Mouse (Mus musculus) frontal cortex, adult 2 months (tissue): ENCODE measurements around the gene Gpatch8. TPM values are rescaled to one million over a fixed set of nuclear protein-coding genes. Genes with fewer than 3 reads are reported as not detected.
A peak's percentile ranks its signal among the peaks of the same experiment; 100 is the strongest.

Source experiments
- DNase-seq, 2 experiments: peaks; one replicate each; pipeline ENCODE4 v3.0.0; 2022; ENCODE audit warnings: low spot score in 1 of 2; ENCODE audit errors: extremely low spot score in 1 of 2
- polyA plus RNA-seq: library from polyadenylated mRNA; depleted of rRNA; stranded (reverse); fragments of >200 nt; gene quantifications from 2 replicates; pipeline ENCODE4 v1.2.3, GENCODE M21; 2012

The Gpatch8 gene
- polyA plus RNA-seq, 1 experiment: 61.7 TPM

- no peak for DNase-seq
These were observed 46.0 kb downstream of the Gpatch8 start for GRCm38 (mm10) chr11:102510226-102510625.

DNA sequence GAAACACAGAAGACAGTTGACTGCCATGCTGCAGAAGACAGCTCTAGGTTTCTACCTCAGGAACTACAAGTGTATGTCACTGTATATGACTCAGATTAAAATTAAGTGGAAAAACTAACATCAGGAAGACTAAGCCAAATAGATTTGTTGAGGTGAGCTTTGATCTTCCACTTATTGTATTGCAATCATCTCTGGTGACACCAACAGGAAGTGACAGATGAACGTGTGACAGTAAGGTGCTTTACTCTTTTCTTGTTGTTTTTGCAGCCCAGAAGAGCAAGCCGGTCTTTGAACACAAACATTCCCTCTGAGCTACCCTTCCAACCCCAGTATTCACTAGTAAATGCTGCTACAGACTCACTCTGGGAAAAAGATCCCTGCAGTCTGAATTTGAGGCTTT is 59.5 kb downstream of the Gpatch8 start:
- DNase-seq: no peak

DNA sequence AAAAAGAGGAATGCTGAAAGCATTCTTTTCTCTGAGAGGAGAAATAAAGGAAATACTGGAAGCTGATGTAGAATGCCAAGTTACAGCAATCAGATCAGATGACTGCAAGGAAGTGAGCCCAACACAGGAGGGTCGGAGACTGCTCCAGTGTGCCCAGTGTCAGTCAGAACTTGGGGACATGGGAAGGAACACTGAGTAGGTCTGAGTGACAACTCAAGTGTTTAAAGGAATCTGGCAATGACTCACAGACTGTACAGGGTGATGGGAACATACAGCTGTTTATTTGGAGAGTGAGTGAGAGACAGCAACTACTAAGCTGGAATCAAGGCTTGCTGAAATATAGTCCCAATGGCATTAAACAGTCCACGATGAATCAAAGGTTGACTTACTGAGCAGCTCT is 60.0 kb downstream of the Gpatch8 start:
- DNase-seq: no peak

GRCm38 (mm10) chr11:102495742-102496141 is 60.5 kb downstream of the Gpatch8 start:
- DNase-seq: no peak

DNA sequence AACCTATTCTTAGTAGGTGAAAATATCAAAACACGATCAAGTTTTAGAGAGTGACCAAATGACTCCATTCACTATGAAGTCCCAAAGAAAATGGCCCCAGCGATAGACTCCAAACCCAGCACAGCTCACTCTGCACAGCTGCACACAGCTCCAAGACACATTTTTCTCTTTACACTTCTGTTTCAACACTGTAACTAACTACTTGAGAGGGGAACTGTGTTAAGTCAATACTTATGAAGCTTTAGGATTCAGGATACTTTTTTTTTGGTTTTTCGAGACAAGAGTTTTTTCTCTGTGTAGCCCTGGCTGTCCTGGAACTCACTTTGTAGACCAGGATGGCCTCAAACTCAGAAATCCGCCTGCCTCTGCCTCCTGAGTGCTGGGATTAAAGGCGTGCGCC is 61.1 kb downstream of the Gpatch8 start:
- no peak for DNase-seq

DNA sequence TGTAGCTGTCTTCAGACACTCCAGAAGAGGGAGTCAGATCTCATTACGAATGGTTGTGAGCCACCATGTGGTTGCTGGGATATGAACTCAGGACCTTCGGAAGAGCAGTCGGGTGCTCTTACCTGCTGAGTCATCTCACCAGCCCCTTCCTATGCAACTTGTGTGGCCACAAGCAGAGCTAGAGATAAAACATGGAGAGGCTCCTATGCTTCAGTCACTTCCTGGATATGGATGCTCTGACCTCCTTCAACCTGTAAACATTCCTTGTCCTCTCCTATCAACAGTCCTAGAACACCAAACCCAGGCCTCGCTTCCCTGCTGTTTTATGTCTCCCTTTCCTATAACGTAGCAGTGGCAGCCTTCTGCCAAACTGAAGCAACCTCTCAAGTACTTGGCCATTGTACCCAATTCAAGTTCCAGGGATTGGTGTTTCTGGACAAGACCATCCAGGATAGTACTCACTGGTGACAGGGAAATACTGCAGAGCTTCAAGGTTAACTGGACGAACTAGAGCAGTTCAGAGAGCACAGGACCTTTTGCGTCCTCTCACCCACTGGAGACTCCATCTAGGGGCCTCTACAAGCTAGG is 62.0 kb downstream of the Gpatch8 start:
- DNase-seq: no peak

DNA sequence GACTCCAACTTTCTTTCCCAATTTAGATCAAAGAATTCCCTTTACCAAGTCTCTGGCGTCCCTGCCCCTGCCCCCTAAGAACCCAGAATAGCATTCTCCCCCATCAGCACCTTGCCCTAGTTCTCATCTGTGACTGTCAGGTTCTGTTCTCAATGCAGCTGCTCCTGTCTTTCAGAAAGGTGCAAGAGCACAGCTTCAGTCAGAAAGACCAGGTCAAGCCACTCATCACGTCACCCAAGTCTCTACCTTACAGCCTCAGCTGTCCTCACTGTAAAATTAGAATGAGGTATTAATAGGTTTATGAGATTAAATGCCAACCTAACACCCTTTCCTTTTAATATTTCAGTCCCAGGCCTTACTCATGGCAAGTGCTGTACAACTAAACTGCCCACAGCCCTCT is 63.0 kb downstream of the Gpatch8 start:
- no peak for DNase-seq

GRCm38 (mm10) chr11:102487901-102488300 is 68.3 kb downstream of the Gpatch8 start:
- DNase-seq: no peak

DNA sequence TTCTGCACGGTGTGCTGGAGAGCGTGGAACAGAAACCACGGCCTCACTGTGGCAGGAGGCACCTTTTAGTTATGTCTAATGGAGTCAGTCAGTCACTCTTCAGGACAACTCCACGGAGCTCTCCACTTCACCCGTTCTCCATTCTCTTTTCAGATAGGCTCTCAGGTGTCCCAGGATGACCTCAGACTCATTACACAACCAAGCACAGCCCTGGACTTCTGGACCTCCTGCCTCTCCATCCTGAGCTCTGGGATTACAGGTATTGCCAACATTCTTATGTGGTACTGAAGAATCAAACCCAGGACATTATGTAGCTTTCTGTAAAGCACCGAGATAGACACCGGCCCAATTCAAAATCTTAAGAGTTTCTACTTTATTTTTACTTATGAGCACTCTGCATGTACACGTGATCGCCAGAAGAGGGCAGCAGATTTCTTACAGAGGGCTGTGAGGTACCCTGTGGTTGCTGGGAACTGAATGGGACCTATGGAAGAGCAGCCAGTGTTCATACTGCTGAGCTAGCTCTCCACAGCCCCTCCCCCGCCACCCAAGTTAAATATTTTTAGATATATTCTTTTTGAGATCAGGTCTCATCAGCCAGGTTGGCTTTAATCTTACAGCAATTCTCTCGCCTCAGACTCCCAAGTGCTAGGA is 69.3 kb downstream of the Gpatch8 start:
- peak in 1 of 2 experiments; percentile 78 for DNase-seq

DNA sequence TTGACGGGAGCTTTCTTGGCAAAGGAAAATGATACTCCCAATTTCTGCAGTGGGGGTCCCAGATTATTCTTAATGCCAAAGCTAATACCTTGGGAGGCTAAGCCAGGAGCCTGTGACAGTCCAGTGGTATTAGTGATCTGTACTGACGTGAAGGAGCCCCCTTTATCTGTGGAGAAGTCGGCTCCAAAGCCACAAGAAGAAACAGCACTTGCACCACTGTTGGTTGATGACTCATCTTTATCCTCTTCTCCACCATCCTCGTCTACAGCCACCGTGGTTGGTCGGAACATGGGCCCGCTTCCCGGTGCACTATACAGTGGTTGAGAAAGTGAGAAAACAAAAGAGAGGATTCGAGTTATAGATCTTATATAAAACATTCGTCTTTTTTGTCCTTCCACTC is 74.4 kb downstream of the Gpatch8 start:
- peak in 1 of 2 experiments; percentile 23 for DNase-seq

- DNase-seq: no peak
These were observed 75.3 kb downstream of the Gpatch8 start for GRCm38 (mm10) chr11:102480897-102481296.

DNA sequence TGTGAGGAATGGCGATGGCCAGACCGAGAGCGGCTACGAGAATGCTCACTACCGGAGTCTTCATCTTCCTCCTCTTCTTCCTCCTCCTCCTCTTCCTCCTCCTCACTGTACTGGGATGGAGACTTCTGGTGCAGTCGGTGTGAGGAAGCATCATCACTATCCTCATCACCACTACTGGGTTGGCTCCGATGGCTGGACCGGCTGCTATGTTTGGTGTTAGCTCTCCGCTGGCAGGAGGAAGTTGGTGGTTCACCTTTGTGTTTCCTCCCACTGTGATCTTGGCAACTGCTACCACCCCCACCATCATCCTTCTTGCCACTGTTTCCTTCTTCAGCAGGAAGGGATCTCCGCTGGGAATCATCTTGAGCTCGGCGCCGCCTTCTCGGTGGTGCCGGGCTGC is 76.1 kb downstream of the Gpatch8 start:
- DNase-seq: no peak

- DNase-seq: no peak
These were observed 76.6 kb downstream of the Gpatch8 start for GRCm38 (mm10) chr11:102479581-102479980.

DNA sequence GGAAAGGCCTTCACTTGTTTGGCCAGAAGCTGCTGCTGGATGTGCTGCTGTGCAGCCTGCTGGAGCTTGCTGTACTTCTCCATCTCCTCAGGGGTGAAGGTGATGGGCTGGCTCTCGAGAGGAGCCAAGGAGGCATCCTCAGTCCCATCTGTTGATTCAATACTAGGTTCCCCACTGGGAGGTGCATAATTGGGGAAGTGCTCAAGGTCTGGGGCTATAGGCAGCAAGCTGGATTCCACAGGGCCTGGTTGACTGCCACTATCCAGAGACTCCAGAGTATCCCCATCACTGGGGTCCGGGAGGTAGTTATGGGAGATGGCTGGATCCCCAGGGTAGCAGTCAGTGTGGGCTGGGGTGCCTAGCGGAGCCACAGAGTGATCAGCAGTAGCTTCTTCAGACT is 77.5 kb downstream of the Gpatch8 start:
- DNase-seq: no peak

GRCm38 (mm10) chr11:102475027-102475426 is 81.2 kb downstream of the Gpatch8 start:
- no peak for DNase-seq

DNA sequence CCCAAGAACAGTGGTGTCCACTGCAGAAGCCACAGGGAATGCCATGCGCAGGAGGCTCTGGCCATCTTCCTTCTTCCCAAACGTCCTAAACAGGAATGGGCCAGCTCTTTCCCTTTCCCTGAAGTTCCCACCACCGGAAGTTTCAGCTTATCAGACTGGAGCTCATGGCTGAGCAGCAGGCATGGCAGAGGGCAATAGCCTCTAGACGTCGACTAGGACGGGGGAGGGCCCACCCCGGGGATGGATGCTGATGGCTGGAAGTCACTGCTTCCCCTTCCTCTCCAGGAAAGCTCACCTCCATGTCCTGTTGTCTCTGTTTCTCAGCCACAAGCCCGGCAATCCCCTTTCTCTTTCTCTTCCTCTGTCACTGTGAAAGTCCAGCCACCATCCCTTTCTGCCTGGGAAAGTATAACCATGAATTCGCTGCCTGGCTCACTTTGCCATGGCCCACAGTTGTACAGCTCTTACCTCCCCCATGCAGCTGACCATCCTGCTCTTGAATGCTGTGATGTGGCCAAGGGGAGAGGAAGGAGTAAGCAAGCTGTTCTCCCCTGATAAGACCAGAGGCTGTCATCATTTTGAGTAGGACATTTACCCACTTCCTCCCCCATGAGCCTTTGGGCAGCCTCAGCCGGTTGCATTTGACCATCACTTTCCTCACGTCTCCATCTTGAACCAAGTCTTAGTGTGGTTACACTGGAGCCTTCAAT is 86.4 kb downstream of the Gpatch8 start, which contains the start of gene Itga2b:
Itga2b (minus strand) TSS at position 475 of the 710 bp plus-strand sequence.
- no peak for DNase-seq

- DNase-seq: peak; percentile 81 to 94
These were observed 89.1 kb downstream of the Gpatch8 start for GRCm38 (mm10) chr11:102467041-102467631.

DNA sequence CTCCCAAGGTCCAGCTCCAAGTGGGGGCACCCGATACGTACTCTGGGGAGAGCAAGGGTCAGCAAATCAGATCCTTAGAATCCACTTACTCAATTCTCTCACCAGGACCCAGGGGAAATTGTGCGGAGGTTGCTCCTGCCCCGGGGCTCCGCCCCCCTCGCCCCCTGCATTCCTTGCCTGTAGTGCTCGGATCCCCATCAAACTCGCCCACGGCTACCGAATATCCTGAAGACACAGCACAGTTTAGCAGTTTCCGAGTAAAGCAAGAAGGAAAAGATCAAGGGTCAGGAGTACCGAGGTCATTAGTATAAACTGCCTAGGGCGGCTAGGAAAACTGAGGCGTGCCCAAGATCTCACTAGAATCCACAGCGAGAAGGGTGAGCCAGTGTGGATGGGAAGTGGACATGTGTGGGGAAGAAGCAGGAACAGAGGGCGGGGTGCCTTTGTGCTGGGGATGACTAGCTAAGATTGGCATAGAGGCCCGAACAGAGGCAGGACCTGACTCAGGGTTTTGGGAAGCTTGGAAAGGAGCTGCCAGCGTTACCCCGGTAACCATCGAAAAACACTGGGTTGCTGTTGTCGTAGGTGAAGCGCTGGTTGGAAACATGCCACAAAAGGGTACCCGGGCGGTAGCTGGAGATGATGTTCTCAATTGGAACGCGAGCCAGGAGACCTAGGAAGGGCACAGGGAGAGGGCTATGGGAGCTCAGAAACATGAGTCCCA is 90.3 kb downstream of the Gpatch8 start:
- DNase-seq: peak in 1 of 2 experiments; percentile 81

GRCm38 (mm10) chr11:102464901-102465300 is 91.3 kb downstream of the Gpatch8 start:
- DNase-seq: no peak

GRCm38 (mm10) chr11:102461764-102462163 is 94.4 kb downstream of the Gpatch8 start:
- DNase-seq: no peak

DNA sequence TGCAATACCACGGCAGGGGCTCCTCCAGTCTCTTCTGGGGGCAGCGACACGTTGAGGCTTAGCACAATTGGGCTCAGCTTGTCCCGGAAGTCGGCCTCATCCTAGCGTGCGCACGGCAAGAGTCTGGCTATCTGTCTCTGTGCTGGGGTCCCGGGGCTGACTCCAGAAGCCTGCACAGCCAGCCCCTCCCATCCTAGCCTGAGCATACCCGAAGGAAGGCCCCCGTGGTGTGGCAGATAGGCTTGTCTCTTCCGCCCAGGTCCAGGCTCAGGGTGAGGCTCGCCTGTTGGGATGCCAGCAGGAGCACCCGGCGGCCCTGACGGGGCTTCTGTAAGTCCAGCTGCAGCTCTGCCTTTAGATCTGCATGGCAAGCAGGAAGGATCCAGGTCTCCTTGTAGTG is 95.7 kb downstream of the Gpatch8 start:
- DNase-seq: no peak
